Mouse (Mus musculus): ENCODE data around the gene Batf. TPM values are rescaled to one million over a fixed set of nuclear protein-coding genes. Genes with fewer than 3 reads are reported as not detected.

The Batf gene
- polyA plus RNA-seq, 1 experiment from 2014 or later = 2.5 TPM

DNA sequence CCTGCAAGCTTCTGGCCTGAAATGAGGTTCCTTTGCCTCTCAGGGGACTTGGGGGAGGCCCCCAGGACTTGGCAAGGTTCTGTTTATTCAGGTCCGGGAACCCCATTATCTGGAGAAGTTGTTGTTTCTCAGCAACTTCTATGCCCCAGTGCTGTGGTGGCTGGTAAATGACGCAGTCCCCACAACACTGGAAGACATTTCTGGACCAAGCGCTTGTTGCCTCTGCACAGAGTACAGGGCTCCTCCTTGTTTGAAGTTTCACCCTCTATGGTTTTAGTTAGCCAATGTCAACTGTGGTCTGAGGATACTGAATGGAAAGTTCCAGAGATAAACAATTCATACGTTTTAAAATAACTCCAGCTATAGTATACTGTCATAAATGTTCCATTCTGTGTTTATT lies 20.4 kb downstream of the Batf start:
- Histone ChIP-seq H3K36me3 (ENCODE audit: insufficient read depth) (no peaks in the 10 kb centered on the region), H3K27me3 (ENCODE audit: insufficient read depth, low read length) (no peaks in the 10 kb centered on the region), H3K4me1 (ENCODE audit: insufficient read depth) (peaks cover 9% of the 10 kb centered on the region; the same call in 1 of the 2 replicates), H3K9ac (no peak overlapping the region), H3K4me2 (no peak overlapping the region), H3K9me3 (ENCODE audit: low read depth, low read length) (no peaks in the 10 kb centered on the region), H3K4me3 (ENCODE audit: low read depth, low read length) (no peak overlapping the region), H3K27ac (ENCODE audit: low read depth) (no peak overlapping the region)
- no peak for DNase-seq
- no peak for ATAC-seq (ENCODE audit: insufficient read depth)
- no peak for TF ChIP-seq CTCF (IDR thresholded peaks at IDR 0.05; ENCODE audit: low read depth)
- 55% methylated on average over 4 of the region's 4 CpGs for WGBS

DNA sequence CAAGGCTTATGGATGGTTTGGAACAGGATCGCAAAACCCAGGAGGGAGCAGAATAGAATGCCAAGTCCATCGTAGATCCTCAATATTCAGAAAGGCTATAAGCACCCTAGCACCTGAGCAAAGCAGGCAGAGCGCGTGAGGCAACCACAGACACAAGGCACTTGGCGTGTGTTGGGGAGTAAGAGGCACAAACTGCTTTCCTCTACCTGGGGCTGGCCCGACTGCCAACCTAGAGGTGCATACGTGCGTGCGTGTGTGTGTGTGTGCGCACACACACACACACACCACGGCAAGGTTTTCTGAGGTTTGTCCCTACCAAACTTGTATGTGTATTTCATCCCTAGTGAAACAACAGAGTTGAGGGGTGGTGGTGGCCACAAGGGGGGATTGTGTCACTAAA lies 20.9 kb downstream of the Batf start:
- H3K36me3 ChIP-seq (ENCODE audit: insufficient read depth) = no peaks in the 10 kb centered on the region
- H3K27ac ChIP-seq (ENCODE audit: low read depth) = no peak overlapping the region
- H3K9ac ChIP-seq = no peak overlapping the region
- no peaks in the 10 kb centered on the region for H3K9me3 ChIP-seq (ENCODE audit: low read depth, low read length)
- ATAC-seq (ENCODE audit: insufficient read depth) (no peak), DNase-seq (no peak)
- TF ChIP-seq CTCF (IDR thresholded peaks at IDR 0.05; ENCODE audit: low read depth) = no peak
- peaks cover 9% of the 10 kb centered on the region; the same call in 1 of the 2 replicates for H3K4me1 ChIP-seq (ENCODE audit: insufficient read depth)
- H3K27me3 ChIP-seq (ENCODE audit: insufficient read depth, low read length) = no peaks in the 10 kb centered on the region
- H3K4me2 ChIP-seq = no peak overlapping the region
- no peak overlapping the region for H3K4me3 ChIP-seq (ENCODE audit: low read depth, low read length)
- 91% methylated on average over 11 of the region's 11 CpGs for WGBS

DNA sequence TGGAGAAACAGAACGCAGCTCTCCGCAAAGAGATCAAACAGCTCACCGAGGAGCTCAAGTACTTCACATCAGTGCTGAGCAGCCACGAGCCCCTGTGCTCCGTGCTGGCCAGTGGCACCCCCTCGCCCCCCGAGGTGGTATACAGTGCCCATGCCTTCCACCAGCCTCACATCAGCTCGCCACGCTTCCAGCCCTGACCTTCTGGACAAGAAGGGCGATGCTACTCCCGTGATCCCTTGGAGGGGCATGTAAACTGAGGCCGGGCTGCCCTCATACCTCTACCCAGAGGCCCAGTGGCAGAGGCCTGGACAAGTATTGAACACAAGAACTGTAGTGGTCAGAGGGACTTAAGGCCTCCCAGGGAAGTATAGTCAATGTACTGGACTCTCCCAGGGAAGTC lies 22.1 kb downstream of the Batf start:
- Histone ChIP-seq H3K4me3 (ENCODE audit: low read depth, low read length) (no peak overlapping the region), H3K27ac (ENCODE audit: low read depth) (no peak overlapping the region), H3K4me1 (ENCODE audit: insufficient read depth) (peaks cover 9% of the 10 kb centered on the region; the same call in 1 of the 2 replicates), H3K27me3 (ENCODE audit: insufficient read depth, low read length) (no peaks in the 10 kb centered on the region), H3K9me3 (ENCODE audit: low read depth, low read length) (no peaks in the 10 kb centered on the region), H3K36me3 (ENCODE audit: insufficient read depth) (no peaks in the 10 kb centered on the region), H3K4me2 (no peak overlapping the region), H3K9ac (no peak overlapping the region)
- no peak for TF ChIP-seq CTCF (IDR thresholded peaks at IDR 0.05; ENCODE audit: low read depth)
- 81% methylated on average over 12 of the region's 12 CpGs for WGBS
- DNase-seq (no peak), ATAC-seq (ENCODE audit: insufficient read depth) (no peak)

DNA sequence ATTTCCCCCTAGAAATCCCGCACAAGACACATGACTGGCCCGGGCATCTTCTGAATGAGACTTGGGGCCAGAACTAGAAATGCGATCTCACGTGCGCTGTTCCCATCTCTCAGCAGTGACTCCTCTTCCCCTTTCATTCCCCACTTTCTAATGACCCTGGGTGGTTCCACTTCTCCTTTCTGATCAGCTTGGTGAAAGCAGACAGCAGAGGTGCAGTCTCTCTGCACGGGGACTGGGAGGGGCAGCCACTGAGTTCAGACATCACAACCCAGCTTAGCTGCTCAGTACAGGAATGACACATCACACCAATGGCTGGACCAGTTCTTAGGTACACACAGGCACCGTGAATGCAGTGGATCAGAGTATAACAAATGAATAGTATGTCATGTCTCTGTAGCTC lies 24.2 kb downstream of the Batf start:
- Histone ChIP-seq H3K27ac (ENCODE audit: low read depth) (no peak overlapping the region), H3K27me3 (ENCODE audit: insufficient read depth, low read length) (no peaks in the 10 kb centered on the region), H3K9me3 (ENCODE audit: low read depth, low read length) (no peaks in the 10 kb centered on the region), H3K4me2 (no peak overlapping the region), H3K4me1 (ENCODE audit: insufficient read depth) (0 out of 2 replicates have a peak, but pooled peaks cover 3% of the 10 kb centered on the region), H3K36me3 (ENCODE audit: insufficient read depth) (no peaks in the 10 kb centered on the region), H3K4me3 (ENCODE audit: low read depth, low read length) (no peak overlapping the region), H3K9ac (no peak overlapping the region)
- TF ChIP-seq CTCF (IDR thresholded peaks at IDR 0.05; ENCODE audit: low read depth) = no peak
- DNase-seq (no peak), ATAC-seq (ENCODE audit: insufficient read depth) (no peak)
- 66% methylated on average over 7 of the region's 7 CpGs for WGBS

GRCm38 (mm10) chr12:85712587-85712986 lies 26.1 kb downstream of the Batf start:
- ATAC-seq (ENCODE audit: insufficient read depth) = no peak
- H3K9ac ChIP-seq = no peak overlapping the region
- H3K4me3 ChIP-seq (ENCODE audit: low read depth, low read length) = no peak overlapping the region
- H3K27me3 ChIP-seq (ENCODE audit: insufficient read depth, low read length) = no peaks in the 10 kb centered on the region
- no peaks in the 10 kb centered on the region for H3K9me3 ChIP-seq (ENCODE audit: low read depth, low read length)
- H3K36me3 ChIP-seq (ENCODE audit: insufficient read depth) = no peaks in the 10 kb centered on the region
- H3K4me2 ChIP-seq = no peak overlapping the region
- WGBS = 69% methylated on average over 2 of the region's 2 CpGs
- H3K4me1 ChIP-seq (ENCODE audit: insufficient read depth) = no peaks in the 10 kb centered on the region
- TF ChIP-seq CTCF (IDR thresholded peaks at IDR 0.05; ENCODE audit: low read depth) = no peak
- no peak for DNase-seq
- no peak overlapping the region for H3K27ac ChIP-seq (ENCODE audit: low read depth)

DNA sequence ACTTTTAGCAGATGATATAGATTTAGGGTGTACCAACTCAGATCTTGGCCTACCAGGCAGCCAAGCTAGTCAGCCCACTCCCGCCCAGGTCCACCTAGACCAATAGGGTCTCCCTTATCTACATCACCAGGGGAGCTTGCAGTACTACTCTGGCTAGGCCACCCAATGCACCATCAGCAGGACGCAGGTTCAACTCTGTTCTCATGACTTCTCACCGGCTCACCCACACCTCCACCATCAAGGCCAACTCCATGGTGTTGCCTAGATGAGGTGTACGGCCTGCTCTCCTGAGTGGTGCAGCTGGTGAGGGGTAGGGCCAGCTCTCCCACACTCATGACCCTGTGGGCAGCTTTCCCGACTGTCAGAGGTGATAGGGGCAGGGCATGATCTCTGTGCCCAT lies 27.7 kb downstream of the Batf start:
- Histone ChIP-seq H3K27ac (ENCODE audit: low read depth) (no peak overlapping the region), H3K4me2 (no peak overlapping the region), H3K36me3 (ENCODE audit: insufficient read depth) (no peaks in the 10 kb centered on the region), H3K4me1 (ENCODE audit: insufficient read depth) (no peaks in the 10 kb centered on the region), H3K9ac (no peak overlapping the region), H3K4me3 (ENCODE audit: low read depth, low read length) (no peak overlapping the region), H3K27me3 (ENCODE audit: insufficient read depth, low read length) (no peaks in the 10 kb centered on the region), H3K9me3 (ENCODE audit: low read depth, low read length) (no peaks in the 10 kb centered on the region)
- no peak for ATAC-seq (ENCODE audit: insufficient read depth)
- TF ChIP-seq CTCF (IDR thresholded peaks at IDR 0.05; ENCODE audit: low read depth) = no peak
- 92% methylated on average over 5 of the region's 5 CpGs for WGBS
- DNase-seq = no peak

DNA sequence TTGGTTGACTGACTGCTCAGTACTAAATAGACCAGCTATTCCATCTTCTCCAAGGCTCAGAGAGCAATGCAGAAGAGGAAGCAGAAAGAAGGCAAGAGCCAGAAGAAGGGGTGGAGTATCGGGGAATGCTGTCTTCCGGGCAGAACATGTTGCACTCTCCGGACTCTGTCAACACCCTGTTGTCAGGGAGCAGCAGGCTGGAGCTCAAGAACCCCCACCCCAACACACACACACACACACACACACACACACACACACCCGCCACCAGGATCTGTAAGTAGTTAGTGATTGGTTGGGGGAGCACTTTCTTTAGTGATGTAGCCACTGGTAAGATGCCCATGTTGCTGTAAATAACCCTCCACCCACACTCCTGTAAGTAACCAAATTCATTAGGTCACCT lies 38.8 kb downstream of the Batf start:
- 62% methylated on average over 4 of the region's 4 CpGs for WGBS
- Histone ChIP-seq H3K4me1 (ENCODE audit: insufficient read depth) (peaks cover 5% of the 10 kb centered on the region; the same call in 1 of the 2 replicates), H3K4me3 (ENCODE audit: low read depth, low read length) (no peak overlapping the region), H3K36me3 (ENCODE audit: insufficient read depth) (no peaks in the 10 kb centered on the region), H3K4me2 (no peak overlapping the region), H3K27ac (ENCODE audit: low read depth) (no peak overlapping the region), H3K27me3 (ENCODE audit: insufficient read depth, low read length) (no peaks in the 10 kb centered on the region), H3K9ac (no peak overlapping the region), H3K9me3 (ENCODE audit: low read depth, low read length) (no peaks in the 10 kb centered on the region)
- no peak for TF ChIP-seq CTCF (IDR thresholded peaks at IDR 0.05; ENCODE audit: low read depth)
- DNase-seq (no peak), ATAC-seq (ENCODE audit: insufficient read depth) (no peak)

All from lung, embryonic 14.5 days (tissue).